Mouse (Mus musculus): ENCODE measurements at regions not wholly inside any gene's neighbourhood (a gene's known extent, or its start where the extent isn't known, plus 50 kb on each side); places are given as distances from the start of the nearest gene placed in this dataset.

- no peak for TF ChIP-seq CTCF (IDR thresholded peaks at IDR 0.05; ENCODE audit: borderline replicate concordance, insufficient read depth, low read depth, low read length)
- TF ChIP-seq POLR2A (IDR thresholded peaks at IDR 0.05; ENCODE audit: borderline replicate concordance, insufficient read depth, low read length), result no peak
- 55% methylated on average over 5 of the region's 5 CpGs for WGBS
- Histone ChIP-seq H3K27me3 (ENCODE audit: control insufficient read depth, insufficient read depth, low read length) (no peaks in the 10 kb centered on the region), H3K4me3 (replicated peaks; ENCODE audit: insufficient read depth, low read depth, low read length) (no peak overlapping the region), H3K4me1 (ENCODE audit: control insufficient read depth, insufficient read depth, low read length) (no peaks in the 10 kb centered on the region), H3K27ac (ENCODE audit: insufficient read depth, low read length) (no peak overlapping the region)
- no peak for DNase-seq
These were observed 79.1 kb downstream of the Sptssa start for GRCm38 (mm10) chr12:54577235-54577634.

- 74% methylated on average over 3 of the region's 3 CpGs for WGBS
- Histone ChIP-seq H3K27ac (ENCODE audit: insufficient read depth, low read length) (no peak overlapping the region), H3K4me3 (replicated peaks; ENCODE audit: insufficient read depth, low read depth, low read length) (no peak overlapping the region), H3K27me3 (ENCODE audit: control insufficient read depth, insufficient read depth, low read length) (no peaks in the 10 kb centered on the region), H3K4me1 (ENCODE audit: control insufficient read depth, insufficient read depth, low read length) (no peaks in the 10 kb centered on the region)
- DNase-seq, result no peak
- no peak for TF ChIP-seq CTCF (IDR thresholded peaks at IDR 0.05; ENCODE audit: borderline replicate concordance, insufficient read depth, low read depth, low read length)
- TF ChIP-seq POLR2A (IDR thresholded peaks at IDR 0.05; ENCODE audit: borderline replicate concordance, insufficient read depth, low read length), result no peak
These were observed 79.6 kb downstream of the Sptssa start for GRCm38 (mm10) chr12:54576821-54577220.

- no peak for DNase-seq
- Histone ChIP-seq H3K27me3 (ENCODE audit: control insufficient read depth, insufficient read depth, low read length) (no peaks in the 10 kb centered on the region), H3K27ac (ENCODE audit: insufficient read depth, low read length) (no peak overlapping the region), H3K4me1 (ENCODE audit: control insufficient read depth, insufficient read depth, low read length) (no peaks in the 10 kb centered on the region), H3K4me3 (replicated peaks; ENCODE audit: insufficient read depth, low read depth, low read length) (no peak overlapping the region)
- WGBS, result 90% methylated on average over 8 of the region's 8 CpGs
- TF ChIP-seq POLR2A (IDR thresholded peaks at IDR 0.05; ENCODE audit: borderline replicate concordance, insufficient read depth, low read length) (no peak), CTCF (IDR thresholded peaks at IDR 0.05; ENCODE audit: borderline replicate concordance, insufficient read depth, low read depth, low read length) (no peak)
These were observed 83.5 kb downstream of the Sptssa start for GRCm38 (mm10) chr12:54572866-54573265.

GRCm38 (mm10) chr12:54568078-54568931 lies 88.1 kb downstream of the Sptssa start:
- Histone ChIP-seq H3K4me3 (replicated peaks; ENCODE audit: insufficient read depth, low read depth, low read length) (no peak overlapping the region), H3K27ac (ENCODE audit: insufficient read depth, low read length) (no peak overlapping the region), H3K27me3 (ENCODE audit: control insufficient read depth, insufficient read depth, low read length) (no peaks in the 10 kb centered on the region), H3K4me1 (ENCODE audit: control insufficient read depth, insufficient read depth, low read length) (no peaks in the 10 kb centered on the region)
- 69% methylated on average over 6 of the region's 6 CpGs for WGBS
- TF ChIP-seq CTCF (IDR thresholded peaks at IDR 0.05; ENCODE audit: borderline replicate concordance, insufficient read depth, low read depth, low read length) (no peak), POLR2A (IDR thresholded peaks at IDR 0.05; ENCODE audit: borderline replicate concordance, insufficient read depth, low read length) (no peak)
- DNase-seq, result no peak

GRCm38 (mm10) chr12:54567426-54567790 lies 89.0 kb downstream of the Sptssa start:
- Histone ChIP-seq H3K4me1 (ENCODE audit: control insufficient read depth, insufficient read depth, low read length) (no peaks in the 10 kb centered on the region), H3K4me3 (replicated peaks; ENCODE audit: insufficient read depth, low read depth, low read length) (no peak overlapping the region), H3K27ac (ENCODE audit: insufficient read depth, low read length) (no peak overlapping the region), H3K27me3 (ENCODE audit: control insufficient read depth, insufficient read depth, low read length) (no peaks in the 10 kb centered on the region)
- TF ChIP-seq POLR2A (IDR thresholded peaks at IDR 0.05; ENCODE audit: borderline replicate concordance, insufficient read depth, low read length) (no peak), CTCF (IDR thresholded peaks at IDR 0.05; ENCODE audit: borderline replicate concordance, insufficient read depth, low read depth, low read length) (no peak)
- DNase-seq, result no peak
- WGBS, result 83% methylated on average over 3 of the region's 3 CpGs

- no peak for DNase-seq
- WGBS, result 94% methylated on average over 23 of the region's 23 CpGs
- TF ChIP-seq POLR2A (IDR thresholded peaks at IDR 0.05; ENCODE audit: borderline replicate concordance, insufficient read depth, low read length) (no peak), CTCF (IDR thresholded peaks at IDR 0.05; ENCODE audit: borderline replicate concordance, insufficient read depth, low read depth, low read length) (no peak)
These were observed 89.6 kb downstream of the Sptssa start for GRCm38 (mm10) chr12:54566532-54567425.

GRCm38 (mm10) chr12:54561981-54562380 lies 94.4 kb downstream of the Sptssa start:
- WGBS, result 85% methylated on average over 4 of the region's 4 CpGs
- Histone ChIP-seq H3K27ac (ENCODE audit: insufficient read depth, low read length) (no peak overlapping the region), H3K4me1 (ENCODE audit: control insufficient read depth, insufficient read depth, low read length) (no peaks in the 10 kb centered on the region), H3K27me3 (ENCODE audit: control insufficient read depth, insufficient read depth, low read length) (no peaks in the 10 kb centered on the region), H3K4me3 (replicated peaks; ENCODE audit: insufficient read depth, low read depth, low read length) (no peak overlapping the region)
- TF ChIP-seq CTCF (IDR thresholded peaks at IDR 0.05; ENCODE audit: borderline replicate concordance, insufficient read depth, low read depth, low read length) (no peak), POLR2A (IDR thresholded peaks at IDR 0.05; ENCODE audit: borderline replicate concordance, insufficient read depth, low read length) (no peak)
- no peak for DNase-seq

More at GRCm38 (mm10) chr12:54566532-54567425, 89.6 kb downstream of the Sptssa start:
- H3K27me3 ChIP-seq (ENCODE audit: control insufficient read depth, insufficient read depth, low read length), result no peaks in the 10 kb centered on the region
- no peaks in the 10 kb centered on the region for H3K4me1 ChIP-seq (ENCODE audit: control insufficient read depth, insufficient read depth, low read length)
- H3K4me3 ChIP-seq (replicated peaks; ENCODE audit: insufficient read depth, low read depth, low read length), result no peak overlapping the region
- H3K27ac ChIP-seq (ENCODE audit: insufficient read depth, low read length), result no peak overlapping the region

Measured in cerebellum, adult 2 months (tissue).